Mouse (Mus musculus) heart, postnatal 10 days (tissue): ENCODE measurements at regions not wholly inside any gene's neighbourhood (a gene's known extent, or its start where the extent isn't known, plus 50 kb on each side); places are given as distances from the start of the nearest gene placed in this dataset.

ENCODE experiments used
- DNase-seq, 2 experiments: peaks; one replicate each; pipeline ENCODE4 v3.0.0; 2021
- intact Hi-C: fragments of 180-260 bp; cut with DNase I; formaldehyde crosslinking; loops from one replicate; pipeline ENCODE4 v1.15.1; 2025

GRCm38 (mm10) chr13:118603474-118603873, 66.1 kb upstream of the Fgf10 start:
- intact Hi-C loops = no loop called here
- DNase-seq = no peak

GRCm38 (mm10) chr13:118596856-118597255, 72.7 kb upstream of the Fgf10 start:
- intact Hi-C loops = loop anchor here (5.0 kb wide), 1 partner anchor 195 kb away; no protein-coding TSS in a partner anchor
- DNase-seq = peak in 1 of 2 experiments; percentile 24

- no peak for DNase-seq
- intact Hi-C loops = loop anchor here (5.0 kb wide), 1 partner anchor 194 kb away; no protein-coding TSS in a partner anchor
These were observed 73.3 kb upstream of the Fgf10 start for GRCm38 (mm10) chr13:118596218-118596795.

DNA sequence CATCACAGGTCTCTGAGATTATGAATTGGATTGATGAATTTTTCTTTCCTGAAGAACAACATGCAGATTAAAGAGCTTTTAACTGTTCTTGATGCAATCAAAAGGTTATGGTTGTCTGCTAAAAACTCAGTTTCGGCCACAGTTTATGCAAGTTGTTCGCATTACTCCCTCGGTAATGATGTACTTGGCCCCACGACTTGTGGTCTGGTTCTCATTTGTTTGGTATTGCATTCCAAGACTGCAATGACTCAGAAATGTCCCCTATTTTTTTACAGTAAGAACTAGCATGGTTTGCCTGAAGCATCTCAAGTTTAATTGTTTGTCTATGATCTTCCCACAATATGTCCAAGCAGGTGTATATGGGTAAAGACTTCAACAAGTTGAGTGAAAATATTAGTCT, 77.5 kb upstream of the Fgf10 start:
- intact Hi-C loops = no loop called here

DNA sequence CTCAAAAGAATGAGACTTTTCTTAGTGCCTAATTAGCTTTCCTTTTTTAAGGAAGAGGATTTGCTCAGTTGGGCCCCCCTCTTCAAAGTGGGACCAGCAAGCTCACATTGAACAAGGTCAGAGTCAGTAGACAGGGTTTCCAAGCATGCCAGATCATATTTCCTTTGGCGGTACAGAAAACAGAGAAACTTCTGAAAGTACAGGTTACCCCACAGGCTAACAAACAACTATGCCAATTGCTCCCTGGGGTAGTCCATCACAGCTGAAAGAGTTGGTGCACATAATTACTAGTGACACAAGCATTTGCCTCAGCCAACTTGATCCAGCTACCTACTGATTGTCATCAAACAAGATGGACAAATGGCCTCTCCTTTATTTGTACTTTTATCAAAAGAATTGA, 97.0 kb upstream of the Fgf10 start:
- intact Hi-C loops = no loop called here
- DNase-seq = no peak

More for the DNA sequence above, 77.5 kb upstream of the Fgf10 start:
- no peak for DNase-seq

GRCm38 (mm10) chr13:118565219-118565833, 104.3 kb upstream of the Fgf10 start:
- no peak for DNase-seq
- intact Hi-C loops = no loop called here

DNA sequence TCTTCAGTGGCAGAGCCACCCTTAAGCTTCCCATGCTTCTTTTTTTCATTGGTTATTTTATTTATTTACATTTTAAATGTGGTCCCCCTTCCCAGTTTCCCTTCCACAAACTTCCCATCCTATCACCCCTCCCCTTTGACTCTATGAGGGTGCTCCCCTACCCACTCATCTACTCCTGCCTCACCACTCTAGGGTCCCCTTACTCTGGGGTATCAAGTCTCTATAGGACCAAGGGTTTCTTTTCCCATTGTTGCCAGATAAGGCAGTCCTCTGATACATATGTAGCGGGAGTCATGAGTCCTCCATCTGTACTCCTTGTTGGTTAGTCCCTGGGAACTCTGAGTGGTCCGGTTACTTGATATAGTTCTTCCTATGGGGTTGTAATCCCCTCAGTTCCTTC, 110.6 kb upstream of the Fgf10 start:
- intact Hi-C loops = no loop called here

GRCm38 (mm10) chr13:118552029-118552428, 117.6 kb upstream of the Fgf10 start:
- no peak for DNase-seq
- intact Hi-C loops = no loop called here

More for the DNA sequence above, 110.6 kb upstream of the Fgf10 start:
- no peak for DNase-seq

GRCm38 (mm10) chr13:118538742-118539141, 130.8 kb upstream of the Fgf10 start:
- DNase-seq = no peak
- intact Hi-C loops = no loop called here

DNA sequence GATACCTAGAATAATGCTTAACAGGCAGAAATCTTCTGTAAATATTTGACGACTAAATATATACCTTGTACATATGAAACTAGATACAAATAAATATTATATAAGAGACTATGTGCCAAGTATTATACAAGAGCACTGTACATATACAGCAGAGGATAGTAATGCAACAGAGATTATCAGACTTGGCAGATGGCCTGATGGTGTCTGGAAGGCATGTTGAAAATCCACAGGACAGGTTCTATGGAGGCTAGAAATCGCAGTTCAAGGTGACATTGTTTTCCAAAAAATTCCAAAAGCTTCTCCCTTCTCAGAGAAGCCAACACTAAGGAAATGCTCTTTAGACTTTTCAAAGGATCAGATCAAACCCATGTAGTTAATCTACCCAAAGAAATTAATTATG, 126.9 kb upstream of the Mrps30 start:
- DNase-seq = no peak
- intact Hi-C loops = no loop called here

GRCm38 (mm10) chr13:118506136-118506535, 119.1 kb upstream of the Mrps30 start:
- intact Hi-C loops = no loop called here
- DNase-seq = no peak

- intact Hi-C loops = no loop called here
- no peak for DNase-seq
These were observed 103.6 kb upstream of the Mrps30 start for GRCm38 (mm10) chr13:118490610-118491009.

- intact Hi-C loops = no loop called here
- DNase-seq = no peak
These were observed 96.0 kb upstream of the Mrps30 start for GRCm38 (mm10) chr13:118483031-118483430.

DNA sequence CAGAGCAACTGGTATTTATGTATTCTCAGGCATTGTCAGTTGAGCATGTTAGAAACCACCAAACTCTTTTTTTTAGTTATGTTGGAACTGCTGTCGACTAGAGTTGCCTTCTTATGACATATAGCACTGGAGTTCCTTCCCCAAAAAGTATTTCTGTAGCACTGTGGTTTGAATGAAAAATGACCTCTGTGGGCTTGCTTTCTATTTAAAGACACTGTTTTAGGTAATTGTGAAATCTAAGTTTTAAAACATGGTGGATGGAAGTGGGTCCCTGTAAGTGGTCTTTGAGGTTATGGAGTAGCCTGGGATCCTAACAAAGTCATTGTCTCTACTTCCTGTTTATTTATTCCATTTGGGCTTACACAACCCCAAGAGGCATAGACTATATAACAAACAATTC, 93.2 kb upstream of the Mrps30 start:
- DNase-seq = no peak

DNA sequence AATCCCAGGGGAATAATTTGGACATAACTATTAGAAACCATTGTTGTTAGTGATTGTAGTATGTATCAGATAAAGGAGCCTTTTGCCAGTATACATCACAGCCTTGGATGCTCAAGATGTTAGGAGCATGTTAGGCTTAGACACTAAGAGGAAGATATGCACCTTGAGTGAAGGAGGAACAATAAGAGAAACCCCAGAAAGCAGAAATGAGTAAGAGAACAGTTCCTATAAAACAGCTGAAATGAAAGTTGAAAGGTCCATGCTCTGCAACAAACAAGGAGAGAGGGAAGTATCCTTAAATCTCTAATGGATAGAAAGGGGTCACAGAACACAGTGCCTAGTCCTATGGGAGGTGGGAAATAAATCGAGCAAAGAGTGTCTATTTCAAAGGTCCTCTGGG, 91.4 kb upstream of the Mrps30 start:
- intact Hi-C loops = no loop called here
- DNase-seq = no peak

More for the DNA sequence above, 93.2 kb upstream of the Mrps30 start:
- intact Hi-C loops = no loop called here

GRCm38 (mm10) chr13:118472578-118472977, 85.5 kb upstream of the Mrps30 start:
- intact Hi-C loops = no loop called here
- no peak for DNase-seq

DNA sequence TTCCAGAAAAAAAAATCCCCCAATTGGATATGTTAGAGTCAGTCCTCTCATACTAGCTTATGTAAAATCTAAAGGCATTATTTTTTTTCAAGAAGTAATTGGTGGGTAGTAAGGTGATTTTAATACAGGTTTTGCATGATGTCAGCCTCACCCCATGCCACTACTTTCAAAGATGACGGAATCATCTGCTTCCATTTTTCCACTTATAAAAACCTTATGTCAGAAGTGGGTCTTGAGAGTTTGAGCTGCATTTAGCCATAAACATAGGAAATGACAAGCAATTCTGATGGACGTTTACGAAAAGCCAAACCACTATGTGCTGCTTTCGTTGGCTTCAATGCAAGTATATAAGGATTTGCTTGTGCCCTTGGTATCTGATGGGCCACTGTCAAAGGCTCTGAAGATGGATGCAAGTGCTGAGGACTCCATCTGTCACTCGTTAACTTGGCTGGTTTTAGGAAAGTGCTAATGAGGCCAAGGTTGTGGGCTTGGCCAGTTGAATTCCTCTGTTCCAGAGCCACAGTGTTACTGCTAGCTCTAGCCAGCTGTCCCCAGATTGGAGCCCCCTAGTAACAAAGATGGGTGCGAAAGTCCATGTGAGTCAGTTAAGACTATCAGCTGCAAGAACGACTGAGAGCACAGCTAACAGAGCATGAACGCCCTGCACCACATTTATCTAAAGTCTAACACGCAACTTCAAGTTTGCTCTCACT, 72.8 kb upstream of the Mrps30 start:
- DNase-seq = no peak
- intact Hi-C loops = no loop called here

- no peak for DNase-seq
- intact Hi-C loops = no loop called here
These were observed 62.1 kb upstream of the Mrps30 start for GRCm38 (mm10) chr13:118448977-118449705.

DNA sequence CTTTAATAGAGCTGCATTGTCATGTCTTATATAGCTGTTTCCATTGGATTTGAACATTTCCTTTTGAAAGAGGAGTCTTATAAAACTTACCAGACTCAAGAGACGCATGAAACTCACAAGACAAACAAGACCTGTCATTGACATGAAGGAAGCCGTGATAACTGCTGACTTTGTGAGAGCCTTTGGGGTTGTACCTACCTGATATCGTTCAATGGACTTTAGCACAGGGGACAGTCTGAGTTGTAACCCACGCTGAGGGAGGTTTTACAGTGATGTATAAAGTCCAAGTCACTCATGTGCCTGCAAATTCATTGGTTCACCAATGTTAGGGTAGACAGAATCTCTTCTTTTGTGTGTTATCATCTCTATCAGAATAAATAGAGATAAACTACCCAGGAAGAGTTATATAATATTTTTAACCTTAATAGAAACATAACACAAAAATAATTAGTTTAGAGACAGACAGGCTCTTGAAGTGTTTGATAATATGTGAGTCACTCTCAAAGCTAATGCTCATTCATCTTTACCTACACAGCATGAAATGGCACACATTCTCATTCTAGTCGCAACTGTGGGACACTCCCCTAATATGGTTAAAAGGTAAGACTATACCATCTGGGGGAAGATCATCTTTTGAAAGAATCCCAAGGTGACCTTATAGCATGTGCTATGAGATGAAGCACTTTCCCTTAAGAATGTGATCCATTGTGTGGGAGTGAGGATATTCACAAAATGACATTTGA, 54.4 kb upstream of the Mrps30 start:
- intact Hi-C loops = no loop called here
- DNase-seq = no peak
